Mouse (Mus musculus) T-helper 17 cell (primary cell): Measurements from ENCODE around the gene Dnm1.
"Not testable (repeated sequence)": the region's sequence is repeated elsewhere in the genome, so short reads cannot be mapped to it uniquely, and the experiment has no call there.

Experiments used
- in situ Hi-C, 2 experiments: fragments of 300-600 bp; cut with MboI, MseI; formaldehyde crosslinking; loops; 1 replicate in 1 of 2; 2 replicates in 1 of 2; pipeline ENCODE4 v1.15.1; 2025; ENCODE audit warnings: high pct_unique_total_duplicates in 2 of 2

The Dnm1 gene

GRCm38 (mm10) chr2:32314831-32315230, 38.3 kb downstream of the Dnm1 start:
- in situ Hi-C loops: no loop called here

- in situ Hi-C loops: no loop called here
These were observed 40.7 kb downstream of the Dnm1 start for GRCm38 (mm10) chr2:32312318-32312964.

- in situ Hi-C loops: no loop called here
These were observed 41.5 kb downstream of the Dnm1 start for GRCm38 (mm10) chr2:32311443-32312317.

- in situ Hi-C loops: no loop called here
These were observed 42.9 kb downstream of the Dnm1 start for GRCm38 (mm10) chr2:32310096-32310845.

- in situ Hi-C loops: loop anchor here in 1 of 2 experiments (5.0 kb wide), 1 partner anchor 38 kb away; no protein-coding TSS in a partner anchor
These were observed 44.1 kb downstream of the Dnm1 start for GRCm38 (mm10) chr2:32308870-32309568.

- in situ Hi-C loops: loop anchor here in 1 of 2 experiments (5.0 kb wide), 1 partner anchor 39 kb away; no protein-coding TSS in a partner anchor
These were observed 45.0 kb downstream of the Dnm1 start for GRCm38 (mm10) chr2:32307941-32308760.

- in situ Hi-C loops: loop anchor here in 1 of 2 experiments (5.0 kb wide), 1 partner anchor 40 kb away; no protein-coding TSS in a partner anchor
These were observed 45.8 kb downstream of the Dnm1 start for GRCm38 (mm10) chr2:32307247-32307798.

- in situ Hi-C loops: loop anchor here in 1 of 2 experiments (5.0 kb wide), 1 partner anchor 41 kb away; no protein-coding TSS in a partner anchor
These were observed 47.0 kb downstream of the Dnm1 start for GRCm38 (mm10) chr2:32306176-32306575.

- in situ Hi-C loops: loop anchor here in 1 of 2 experiments (5.0 kb wide), 1 partner anchor 42 kb away; no protein-coding TSS in a partner anchor
These were observed 47.5 kb downstream of the Dnm1 start for GRCm38 (mm10) chr2:32305668-32306067.

GRCm38 (mm10) chr2:32304145-32304832, 48.8 kb downstream of the Dnm1 start:
- in situ Hi-C loops: no loop called here

GRCm38 (mm10) chr2:32302952-32303351, 50.2 kb downstream of the Dnm1 start:
- in situ Hi-C loops: no loop called here

- in situ Hi-C loops: no loop called here
These were observed 53.7 kb downstream of the Dnm1 start for GRCm38 (mm10) chr2:32299469-32299868.

GRCm38 (mm10) chr2:32295842-32296241, 57.3 kb downstream of the Dnm1 start:
- in situ Hi-C loops: not testable (repeated sequence)

GRCm38 (mm10) chr2:32295285-32295684, 57.9 kb downstream of the Dnm1 start:
- in situ Hi-C loops: no loop called here

GRCm38 (mm10) chr2:32294348-32294747, 58.8 kb downstream of the Dnm1 start:
- in situ Hi-C loops: no loop called here

GRCm38 (mm10) chr2:32289578-32289977, 63.6 kb downstream of the Dnm1 start:
- in situ Hi-C loops: no loop called here

- in situ Hi-C loops: no loop called here
These were observed 64.7 kb downstream of the Dnm1 start for GRCm38 (mm10) chr2:32288371-32288931.

- in situ Hi-C loops: no loop called here
These were observed 65.2 kb downstream of the Dnm1 start, which contains the start of gene Swi5 for GRCm38 (mm10) chr2:32287923-32288367. TSS of gene Swi5 (minus strand) at chr2:32288075.
